Mouse (Mus musculus) G1E-ER4 (cell line): ENCODE data around the gene Ap1m1. TPM values are rescaled to one million over a fixed set of nuclear protein-coding genes. Genes with fewer than 3 reads are reported as not detected.

Source experiments
- GATA1 ChIP-seq: IDR thresholded peaks from one replicate; pipeline ENCODE4 v1.8.0; 2012; ENCODE audit warnings: low read length, inconsistent platforms
- polyA plus RNA-seq: library from polyadenylated mRNA; stranded (reverse); fragments of >175 nt; gene quantifications from 2 replicates; pipeline ENCODE4 v1.2.3, GENCODE M21; 2012

The Ap1m1 gene
- polyA plus RNA-seq, 1 experiment: 119 TPM

- TF ChIP-seq GATA1: no peak
Observed at GRCm38 (mm10) chr8:72301497-72301896, 61.7 kb downstream of the Ap1m1 start.

GRCm38 (mm10) chr8:72302986-72303612 lies 63.3 kb downstream of the Ap1m1 start:
- TF ChIP-seq GATA1: no peak

- TF ChIP-seq GATA1: no peak
Observed at GRCm38 (mm10) chr8:72303633-72304032, 63.8 kb downstream of the Ap1m1 start.

GRCm38 (mm10) chr8:72305210-72305905 lies 65.5 kb downstream of the Ap1m1 start, which contains the start of gene Gm10282:
TSS of gene Gm10282 (minus strand) at chr8:72305260.
- TF ChIP-seq GATA1: no peak

- no peak for TF ChIP-seq GATA1
Observed at GRCm38 (mm10) chr8:72306913-72307312, 67.1 kb downstream of the Ap1m1 start.

Other genes with a start within 250 kb of the Ap1m1 start
- gene Cyp4f18, start 230.4 kb upstream of the Ap1m1 start, polyA plus RNA-seq: 0.16 and 0.30 TPM in 2 replicates
- not detected in 2 replicates for gene Olfr372, start 198.8 kb upstream of the Ap1m1 start, polyA plus RNA-seq
- gene Olfr373, start 156.8 kb upstream of the Ap1m1 start, polyA plus RNA-seq: not detected in 2 replicates
- not detected in 2 replicates for gene Olfr374, start 133.0 kb upstream of the Ap1m1 start, polyA plus RNA-seq
- gene Tpm4, start 105.0 kb upstream of the Ap1m1 start, polyA plus RNA-seq: 0.04 TPM in 1 of 2 replicates, not detected in the other
- gene Rab8a, start 78.8 kb upstream of the Ap1m1 start, polyA plus RNA-seq: 41.7 and 43.2 TPM in 2 replicates
- gene Hsh2d, start 50.4 kb upstream of the Ap1m1 start, polyA plus RNA-seq: 0.12 and 0.25 TPM in 2 replicates
- not detected in 2 replicates for gene Cib3, start 27.2 kb upstream of the Ap1m1 start, polyA plus RNA-seq
- gene Gm11034, start 26.4 kb upstream of the Ap1m1 start, polyA plus RNA-seq: not detected in 2 replicates
- 54.3 and 63.6 TPM in 2 replicates for gene Fam32a, start 20.3 kb upstream of the Ap1m1 start, polyA plus RNA-seq
- 179 and 219 TPM in 2 replicates for gene Gm10282, start 65.2 kb downstream of the Ap1m1 start, polyA plus RNA-seq
- gene Klf2, start 79.0 kb downstream of the Ap1m1 start, polyA plus RNA-seq: 0.06 and 0.12 TPM in 2 replicates
- gene Eps15l1, start 181.4 kb downstream of the Ap1m1 start, polyA plus RNA-seq: 7.4 and 14.4 TPM in 2 replicates
- 0.03 and 0.16 TPM in 2 replicates for gene Calr3, start 203.9 kb downstream of the Ap1m1 start, polyA plus RNA-seq
- gene 1700030K09Rik, start 203.9 kb downstream of the Ap1m1 start, polyA plus RNA-seq: 4.8 and 5.6 TPM in 2 replicates
- gene Cherp, start 235.2 kb downstream of the Ap1m1 start, polyA plus RNA-seq: 273 and 274 TPM in 2 replicates